Mouse (Mus musculus): Measurements from ENCODE around the gene Ergic3.

- TF ChIP-seq POLR2A (IDR thresholded peaks at IDR 0.05; ENCODE audit: low read depth, low read length) (no peak), CTCF (IDR thresholded peaks at IDR 0.05; ENCODE audit: borderline replicate concordance, insufficient read depth, low read length) (no peak)
Measured at GRCm38 (mm10) chr2:156018106-156018505, 10.3 kb downstream of the Ergic3 start.
